Mouse (Mus musculus) right cerebral cortex, adult 2 months (tissue): ENCODE measurements around the gene Slc26a10.
"Not testable (repeated sequence)": the region's sequence is repeated elsewhere in the genome, so short reads cannot be mapped to it uniquely, and the experiment has no call there.

Experiments
- DNase-seq, 2 experiments: peaks; one replicate each; pipeline ENCODE4 v3.0.0; 2021 to 2022; ENCODE audit warnings: low spot score in 2 of 2

Gene Slc26a10

GRCm38 (mm10) chr10:127198492-127198891, 18.0 kb upstream of the Slc26a10 start:
- DNase-seq = no peak

GRCm38 (mm10) chr10:127197505-127198110, 17.2 kb upstream of the Slc26a10 start:
- DNase-seq = no peak

- no peak for DNase-seq
Measured at GRCm38 (mm10) chr10:127197104-127197503, 16.7 kb upstream of the Slc26a10 start.

GRCm38 (mm10) chr10:127196392-127196791, 15.9 kb upstream of the Slc26a10 start:
- DNase-seq = peak; percentile 65 to 69

GRCm38 (mm10) chr10:127195328-127196129, 15.1 kb upstream of the Slc26a10 start, which contains the start of gene Dtx3:
Gene Dtx3, minus strand, starts transcription at chr10:127195728.
- DNase-seq = peak in 1 of 2 experiments; percentile 44

GRCm38 (mm10) chr10:127194428-127195327, 14.2 kb upstream of the Slc26a10 start:
- peak; percentile 49 to 64 for DNase-seq

GRCm38 (mm10) chr10:127193011-127193410, 12.6 kb upstream of the Slc26a10 start:
- DNase-seq = peak in 1 of 2 experiments; percentile 2

GRCm38 (mm10) chr10:127192057-127192328, 11.5 kb upstream of the Slc26a10 start:
- not testable (repeated sequence) for DNase-seq

- DNase-seq = peak in 1 of 2 experiments; percentile 8
Measured at GRCm38 (mm10) chr10:127191191-127192056, 11.0 kb upstream of the Slc26a10 start.

- peak in 1 of 2 experiments; percentile 5 for DNase-seq
Measured at GRCm38 (mm10) chr10:127190398-127191190, 10.1 kb upstream of the Slc26a10 start.

GRCm38 (mm10) chr10:127189651-127190381, 9.4 kb upstream of the Slc26a10 start, which contains the start of gene Arhgef25:
Gene Arhgef25, minus strand, starts transcription at chr10:127190083.
- no peak for DNase-seq

- no peak for DNase-seq
Measured at GRCm38 (mm10) chr10:127189116-127189650, 8.7 kb upstream of the Slc26a10 start.

GRCm38 (mm10) chr10:127188465-127189115, 8.1 kb upstream of the Slc26a10 start:
- no peak for DNase-seq

- no peak for DNase-seq
Measured at GRCm38 (mm10) chr10:127188079-127188453, 7.6 kb upstream of the Slc26a10 start.

GRCm38 (mm10) chr10:127187371-127188078, 7.1 kb upstream of the Slc26a10 start:
- DNase-seq = peak; percentile 79

GRCm38 (mm10) chr10:127186451-127186850, 6.0 kb upstream of the Slc26a10 start:
- DNase-seq = no peak

- no peak for DNase-seq
Measured at GRCm38 (mm10) chr10:127185506-127185905, 5.1 kb upstream of the Slc26a10 start.

GRCm38 (mm10) chr10:127185101-127185500, 4.7 kb upstream of the Slc26a10 start:
- DNase-seq = no peak
